Mouse (Mus musculus): ENCODE measurements around the gene Lipi. TPM values are rescaled to one million over a fixed set of nuclear protein-coding genes. Genes with fewer than 3 reads are reported as not detected.

The Lipi gene
- not detected in 2 replicates for polyA plus RNA-seq (2012; ENCODE audit: insufficient read depth, insufficient read length, missing spikeins)

- Histone ChIP-seq H3K27ac (ENCODE audit: insufficient read depth, low read depth, low read length) (no peak within 1 kb of the TSS), H3K4me3 (ENCODE audit: insufficient read depth, low read length) (no peak within 1 kb of the TSS)
- TF ChIP-seq POLR2A (IDR thresholded peaks at IDR 0.05; ENCODE audit: borderline replicate concordance, low read depth, low read length) (no peak), CTCF (IDR thresholded peaks at IDR 0.05; ENCODE audit: low read depth, low read length) (no peak)
These were observed at the start of gene Lipi for GRCm38 (mm10) chr16:75585961-75586360. Gene Lipi (minus strand): TSS chr16:75586061.

GRCm38 (mm10) chr16:75627862-75628261, 42.0 kb upstream of the Lipi start:
- no peak overlapping the region for H3K27ac ChIP-seq (ENCODE audit: insufficient read depth, low read depth, low read length)
- H3K4me1 ChIP-seq (ENCODE audit: control insufficient read depth, insufficient read depth, low read length) = no peaks in the 10 kb centered on the region
- no peak overlapping the region for H3K4me3 ChIP-seq (ENCODE audit: insufficient read depth, low read length)
- TF ChIP-seq CTCF (IDR thresholded peaks at IDR 0.05; ENCODE audit: low read depth, low read length) = no peak
- TF ChIP-seq POLR2A (IDR thresholded peaks at IDR 0.05; ENCODE audit: borderline replicate concordance, low read depth, low read length) = no peak

More at GRCm38 (mm10) chr16:75585961-75586360, at the start of gene Lipi:
- H3K4me1 ChIP-seq (ENCODE audit: control insufficient read depth, insufficient read depth, low read length) = no peaks in the 10 kb centered on the region

GRCm38 (mm10) chr16:75617651-75618349, 31.9 kb upstream of the Lipi start:
- H3K4me1 ChIP-seq (ENCODE audit: control insufficient read depth, insufficient read depth, low read length) = no peaks in the 10 kb centered on the region
- no peak for TF ChIP-seq POLR2A (IDR thresholded peaks at IDR 0.05; ENCODE audit: borderline replicate concordance, low read depth, low read length)
- no peak for TF ChIP-seq CTCF (IDR thresholded peaks at IDR 0.05; ENCODE audit: low read depth, low read length)
- no peak overlapping the region for H3K27ac ChIP-seq (ENCODE audit: insufficient read depth, low read depth, low read length)
- H3K4me3 ChIP-seq (ENCODE audit: insufficient read depth, low read length) = no peak overlapping the region

GRCm38 (mm10) chr16:75612561-75612960, 26.7 kb upstream of the Lipi start:
- H3K27ac ChIP-seq (ENCODE audit: insufficient read depth, low read depth, low read length) = no peak overlapping the region
- TF ChIP-seq CTCF (IDR thresholded peaks at IDR 0.05; ENCODE audit: low read depth, low read length) (no peak), POLR2A (IDR thresholded peaks at IDR 0.05; ENCODE audit: borderline replicate concordance, low read depth, low read length) (no peak)
- H3K4me3 ChIP-seq (ENCODE audit: insufficient read depth, low read length) = no peak overlapping the region
- H3K4me1 ChIP-seq (ENCODE audit: control insufficient read depth, insufficient read depth, low read length) = no peaks in the 10 kb centered on the region

- Histone ChIP-seq H3K4me3 (ENCODE audit: insufficient read depth, low read length) (no peak overlapping the region), H3K27ac (ENCODE audit: insufficient read depth, low read depth, low read length) (no peak overlapping the region), H3K4me1 (ENCODE audit: control insufficient read depth, insufficient read depth, low read length) (no peaks in the 10 kb centered on the region)
- TF ChIP-seq CTCF (IDR thresholded peaks at IDR 0.05; ENCODE audit: low read depth, low read length) = no peak
These were observed 20.6 kb upstream of the Lipi start for GRCm38 (mm10) chr16:75606415-75606814.

GRCm38 (mm10) chr16:75593501-75594183, 7.8 kb upstream of the Lipi start:
- no peak for TF ChIP-seq CTCF (IDR thresholded peaks at IDR 0.05; ENCODE audit: low read depth, low read length)
- no peak for TF ChIP-seq POLR2A (IDR thresholded peaks at IDR 0.05; ENCODE audit: borderline replicate concordance, low read depth, low read length)
- Histone ChIP-seq H3K4me1 (ENCODE audit: control insufficient read depth, insufficient read depth, low read length) (no peaks in the 10 kb centered on the region), H3K4me3 (ENCODE audit: insufficient read depth, low read length) (peak overlapping the region; percentile 56), H3K27ac (ENCODE audit: insufficient read depth, low read depth, low read length) (no peak overlapping the region)

GRCm38 (mm10) chr16:75592671-75593500, 7.0 kb upstream of the Lipi start, which contains the start of gene Rbm11:
Gene Rbm11 (plus strand): TSS chr16:75592844.
- no peak for TF ChIP-seq CTCF (IDR thresholded peaks at IDR 0.05; ENCODE audit: low read depth, low read length)
- TF ChIP-seq POLR2A (IDR thresholded peaks at IDR 0.05; ENCODE audit: borderline replicate concordance, low read depth, low read length) = no peak
- Histone ChIP-seq H3K27ac (ENCODE audit: insufficient read depth, low read depth, low read length) (no peak within 1 kb of the TSS), H3K4me3 (ENCODE audit: insufficient read depth, low read length) (peak within 1 kb of the TSS; percentile 56)

GRCm38 (mm10) chr16:75586466-75586865, 605 bp upstream of the Lipi start:
- Histone ChIP-seq H3K4me3 (ENCODE audit: insufficient read depth, low read length) (no peak overlapping the region), H3K4me1 (ENCODE audit: control insufficient read depth, insufficient read depth, low read length) (no peaks in the 10 kb centered on the region), H3K27ac (ENCODE audit: insufficient read depth, low read depth, low read length) (no peak overlapping the region)
- no peak for TF ChIP-seq CTCF (IDR thresholded peaks at IDR 0.05; ENCODE audit: low read depth, low read length)
- no peak for TF ChIP-seq POLR2A (IDR thresholded peaks at IDR 0.05; ENCODE audit: borderline replicate concordance, low read depth, low read length)

More at GRCm38 (mm10) chr16:75592671-75593500, 7.0 kb upstream of the Lipi start, which contains the start of gene Rbm11:
- no peaks in the 10 kb centered on the region for H3K4me1 ChIP-seq (ENCODE audit: control insufficient read depth, insufficient read depth, low read length)

DNA sequence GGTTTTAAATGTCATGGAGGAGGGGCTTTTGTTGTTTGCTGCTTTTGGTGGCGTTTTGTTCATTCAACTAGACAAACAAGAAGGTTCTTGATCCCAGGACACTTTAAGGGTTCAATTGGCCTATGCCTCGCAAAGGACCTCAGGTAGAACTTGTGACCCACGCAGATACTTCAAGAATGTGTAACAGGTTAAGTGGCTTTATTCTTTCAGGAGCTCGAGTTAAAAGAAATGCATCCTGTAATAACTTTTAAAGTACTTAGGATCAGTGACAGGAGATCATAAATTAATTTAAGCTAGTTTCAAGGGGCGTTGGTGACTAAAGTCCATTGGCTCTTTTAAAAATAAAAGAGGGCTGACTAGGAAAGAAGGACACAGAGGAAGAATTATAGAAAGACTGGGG, 3.6 kb downstream of the Lipi start:
- H3K4me3 ChIP-seq (ENCODE audit: insufficient read depth, low read length) = no peak overlapping the region
- no peaks in the 10 kb centered on the region for H3K4me1 ChIP-seq (ENCODE audit: control insufficient read depth, insufficient read depth, low read length)
- TF ChIP-seq POLR2A (IDR thresholded peaks at IDR 0.05; ENCODE audit: borderline replicate concordance, low read depth, low read length) (no peak), CTCF (IDR thresholded peaks at IDR 0.05; ENCODE audit: low read depth, low read length) (no peak)
- no peak overlapping the region for H3K27ac ChIP-seq (ENCODE audit: insufficient read depth, low read depth, low read length)

Data from bone marrow macrophage, adult 2 months (primary cell).